Mouse (Mus musculus): ENCODE measurements around the gene Spata45. TPM values are rescaled to one million over a fixed set of nuclear protein-coding genes. Genes with fewer than 3 reads are reported as not detected.
A peak's percentile ranks its signal among the peaks of the same experiment; 100 is the strongest.

Spata45 gene
- polyA plus RNA-seq, 1 experiment from 2014 or later: not detected

DNA sequence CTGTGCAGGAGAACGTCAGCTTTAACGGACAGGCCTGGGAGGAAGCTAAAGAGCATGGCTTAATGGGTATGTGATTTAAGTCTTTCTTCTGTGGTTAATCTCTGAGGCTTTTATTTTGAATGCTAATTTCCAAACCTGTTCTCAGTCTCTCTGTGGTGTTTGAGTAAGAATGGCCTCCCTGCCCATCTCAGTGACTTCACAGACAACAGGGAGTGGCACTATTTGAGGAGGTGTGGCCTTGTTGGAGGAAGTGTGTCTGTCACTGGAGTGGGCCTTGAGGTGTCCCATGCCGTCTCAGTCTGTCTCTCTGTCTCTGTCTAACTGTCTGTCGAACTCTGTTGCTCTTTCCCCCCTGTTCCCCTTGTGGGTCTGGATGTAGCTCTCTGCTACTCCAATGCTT lies 28.7 kb downstream of the Spata45 start:
- peaks cover 23% of the 10 kb centered on the region for H3K4me1 ChIP-seq (replicated peaks)
- no peak overlapping the region for H3K27ac ChIP-seq
- H3K9ac ChIP-seq: no peak overlapping the region
- WGBS: 82% methylated on average over 4 of the region's 4 CpGs
- H3K36me3 ChIP-seq: peaks cover 19% of the 10 kb centered on the region
- no peaks in the 10 kb centered on the region for H3K27me3 ChIP-seq
- no peak for ATAC-seq (replicated peaks; ENCODE audit: insufficient number of reproducible peaks, insufficient read depth, low FRiP score, low read depth)
- H3K9me3 ChIP-seq (replicated peaks): no peaks in the 10 kb centered on the region
- no peak overlapping the region for H3K4me2 ChIP-seq
- H3K4me3 ChIP-seq: no peak overlapping the region

DNA sequence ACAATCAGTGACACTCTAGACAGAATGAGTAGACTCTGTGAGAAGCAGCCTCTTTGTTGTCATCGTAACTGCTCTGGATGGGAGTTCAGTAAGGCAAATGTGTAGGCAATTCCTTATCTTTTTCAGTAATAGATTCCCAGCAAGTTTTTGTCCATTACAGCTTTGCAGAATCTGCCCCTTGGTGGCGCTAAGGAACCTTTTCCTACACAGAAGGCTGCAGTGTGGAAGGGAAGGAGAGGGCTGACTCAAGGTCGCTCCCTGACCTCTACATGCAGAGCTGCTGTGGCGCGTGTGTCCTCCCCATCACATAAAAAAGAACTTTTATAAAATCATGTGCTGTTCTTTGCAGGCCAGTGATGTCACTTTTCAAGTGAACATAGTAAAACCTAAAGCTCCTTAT lies 31.9 kb downstream of the Spata45 start:
- Histone ChIP-seq H3K27ac (no peak overlapping the region), H3K9me3 (replicated peaks) (no peaks in the 10 kb centered on the region), H3K36me3 (peaks cover 40% of the 10 kb centered on the region), H3K4me2 (no peak overlapping the region), H3K4me3 (no peak overlapping the region), H3K9ac (no peak overlapping the region), H3K27me3 (no peaks in the 10 kb centered on the region), H3K4me1 (replicated peaks) (peaks cover 11% of the 10 kb centered on the region)
- WGBS: 68% methylated on average over 5 of the region's 5 CpGs
- ATAC-seq (replicated peaks; ENCODE audit: insufficient number of reproducible peaks, insufficient read depth, low FRiP score, low read depth): no peak

DNA sequence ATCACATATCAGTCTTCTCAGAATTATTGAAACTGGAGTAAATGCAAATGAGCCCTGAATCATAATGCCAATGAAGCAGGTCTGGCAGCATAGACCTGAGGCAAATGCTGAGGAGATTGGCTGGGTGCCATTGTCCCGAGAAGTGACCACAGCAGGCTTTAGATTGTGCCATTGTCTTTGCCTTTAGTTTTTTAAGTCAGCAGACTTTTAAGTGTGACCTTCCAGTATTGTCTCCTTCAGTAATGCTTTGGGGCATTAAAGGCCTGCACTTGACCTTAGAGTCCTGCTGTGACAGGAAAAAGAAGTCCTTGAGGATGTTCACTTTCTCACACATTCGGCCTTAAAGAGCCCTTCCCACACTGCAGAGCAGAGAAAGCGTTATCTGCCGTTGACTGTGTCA lies 33.8 kb downstream of the Spata45 start:
- WGBS: 84% methylated on average over 4 of the region's 4 CpGs
- Histone ChIP-seq H3K27me3 (no peaks in the 10 kb centered on the region), H3K4me1 (replicated peaks) (no peaks in the 10 kb centered on the region), H3K27ac (no peak overlapping the region), H3K36me3 (peaks cover 47% of the 10 kb centered on the region), H3K4me3 (no peak overlapping the region), H3K9me3 (replicated peaks) (no peaks in the 10 kb centered on the region), H3K4me2 (no peak overlapping the region), H3K9ac (no peak overlapping the region)
- ATAC-seq (replicated peaks; ENCODE audit: insufficient number of reproducible peaks, insufficient read depth, low FRiP score, low read depth): no peak

DNA sequence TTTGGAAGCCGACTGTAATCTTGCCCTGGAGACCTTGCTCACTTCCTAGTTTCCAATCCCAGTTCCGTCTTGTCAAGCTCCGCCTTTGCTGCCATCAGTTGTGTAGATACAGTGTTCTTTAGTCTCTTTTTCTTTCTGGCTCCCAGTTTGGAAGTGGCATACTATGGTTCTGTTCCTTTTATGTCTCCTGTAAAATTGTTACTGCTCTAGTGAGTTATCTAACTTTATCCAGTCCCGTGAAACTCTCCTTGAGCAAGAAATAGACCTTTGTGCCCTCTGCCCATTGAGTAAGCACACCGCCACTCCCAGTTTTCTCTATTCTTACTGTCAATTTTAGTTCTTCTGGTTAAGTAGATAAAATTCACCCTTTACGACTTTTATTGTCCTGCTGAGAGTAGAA lies 35.2 kb downstream of the Spata45 start:
- H3K27me3 ChIP-seq: no peaks in the 10 kb centered on the region
- H3K9ac ChIP-seq: no peak overlapping the region
- peaks cover 43% of the 10 kb centered on the region for H3K36me3 ChIP-seq
- H3K4me2 ChIP-seq: no peak overlapping the region
- no peaks in the 10 kb centered on the region for H3K9me3 ChIP-seq (replicated peaks)
- no peak overlapping the region for H3K27ac ChIP-seq
- no peak for ATAC-seq (replicated peaks; ENCODE audit: insufficient number of reproducible peaks, insufficient read depth, low FRiP score, low read depth)
- 85% methylated on average over 6 of the region's 6 CpGs for WGBS
- H3K4me1 ChIP-seq (replicated peaks): no peaks in the 10 kb centered on the region
- H3K4me3 ChIP-seq: no peak overlapping the region

DNA sequence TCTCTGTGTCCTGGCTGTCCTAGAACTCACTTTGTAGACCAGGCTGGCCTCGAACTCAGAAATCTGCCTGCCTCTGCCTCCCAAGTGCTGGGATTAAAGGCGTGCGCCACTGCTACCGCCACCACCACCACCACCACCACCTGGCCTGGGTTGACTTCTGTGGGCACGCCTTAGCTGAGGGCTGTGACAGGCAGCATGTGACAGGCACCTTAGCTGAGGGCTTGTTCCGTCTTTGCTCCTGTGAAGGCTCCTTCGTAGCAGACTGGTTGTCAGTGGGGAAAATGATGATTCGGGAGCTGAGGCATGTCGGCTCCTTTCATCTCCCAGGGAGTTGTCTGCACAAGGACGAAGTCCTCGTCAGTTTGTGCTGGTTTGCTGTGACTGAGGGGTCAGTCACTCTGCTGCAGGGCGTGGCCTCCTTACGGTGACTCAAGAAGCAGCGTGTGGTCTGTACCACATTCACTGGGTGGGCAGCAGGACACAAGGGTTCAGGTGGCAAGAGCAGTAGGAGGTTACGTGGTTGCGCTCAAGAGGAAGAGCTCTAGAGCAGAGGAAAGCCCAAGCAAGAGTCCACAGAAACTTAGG lies 36.0 kb downstream of the Spata45 start:
- Histone ChIP-seq H3K27me3 (no peaks in the 10 kb centered on the region), H3K9ac (no peak overlapping the region), H3K36me3 (peaks cover 47% of the 10 kb centered on the region), H3K27ac (peak overlapping the region; percentile 37), H3K4me1 (replicated peaks) (no peaks in the 10 kb centered on the region), H3K4me2 (no peak overlapping the region), H3K4me3 (no peak overlapping the region), H3K9me3 (replicated peaks) (no peaks in the 10 kb centered on the region)
- ATAC-seq (replicated peaks; ENCODE audit: insufficient number of reproducible peaks, insufficient read depth, low FRiP score, low read depth): no peak
- 88% methylated on average over 16 of the region's 16 CpGs for WGBS

DNA sequence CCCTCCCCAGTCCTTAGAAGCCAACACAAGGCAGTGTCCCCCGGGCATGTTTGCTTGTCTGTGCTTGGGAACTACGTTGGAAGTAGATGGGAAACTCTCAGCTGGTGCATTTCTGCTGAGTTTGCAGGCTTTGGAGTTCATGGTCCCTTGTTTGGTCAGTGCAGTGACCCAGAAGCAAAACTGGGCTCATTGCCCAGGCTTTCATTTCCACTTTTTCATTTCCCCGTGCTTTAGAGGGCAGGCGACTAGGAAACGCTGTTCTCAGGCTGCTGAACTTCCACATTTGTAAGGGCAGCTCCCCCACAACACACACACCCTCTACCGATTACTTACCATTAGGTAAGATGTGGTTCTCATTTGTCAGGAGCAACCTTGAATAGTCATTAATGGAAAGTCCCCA lies 36.6 kb downstream of the Spata45 start:
- Histone ChIP-seq H3K9ac (no peak overlapping the region), H3K27me3 (no peaks in the 10 kb centered on the region), H3K36me3 (peaks cover 53% of the 10 kb centered on the region), H3K4me2 (no peak overlapping the region), H3K4me1 (replicated peaks) (no peaks in the 10 kb centered on the region), H3K4me3 (no peak overlapping the region), H3K9me3 (replicated peaks) (no peaks in the 10 kb centered on the region), H3K27ac (peak overlapping the region; percentile 37)
- ATAC-seq (replicated peaks; ENCODE audit: insufficient number of reproducible peaks, insufficient read depth, low FRiP score, low read depth): no peak
- 63% methylated on average over 6 of the region's 6 CpGs for WGBS

DNA sequence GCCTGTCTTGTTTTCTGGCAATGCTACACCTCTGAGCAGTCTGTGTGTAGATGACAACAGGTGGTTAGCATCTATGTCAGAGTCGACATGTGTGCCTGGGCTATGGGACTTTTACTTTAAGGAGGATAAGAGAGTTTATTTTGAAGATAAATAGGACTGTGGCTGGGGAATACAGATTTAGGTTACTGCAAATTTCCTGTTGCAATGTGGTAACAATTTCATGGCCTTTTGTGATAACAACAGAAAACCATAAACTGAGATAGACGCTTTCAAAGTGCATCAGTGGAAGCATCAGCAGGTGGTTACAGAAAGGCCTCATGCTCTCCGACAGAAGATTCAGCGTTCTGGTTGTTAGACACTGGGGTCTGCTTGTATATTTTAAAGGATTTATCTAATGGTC lies 37.0 kb downstream of the Spata45 start:
- no peak overlapping the region for H3K4me2 ChIP-seq
- H3K27ac ChIP-seq: 0 out of 2 replicates have a peak overlapping the region, but pooled peaks have one; percentile 37
- no peaks in the 10 kb centered on the region for H3K4me1 ChIP-seq (replicated peaks)
- 79% methylated on average over 4 of the region's 4 CpGs for WGBS
- H3K9me3 ChIP-seq (replicated peaks): no peaks in the 10 kb centered on the region
- no peak for ATAC-seq (replicated peaks; ENCODE audit: insufficient number of reproducible peaks, insufficient read depth, low FRiP score, low read depth)
- H3K36me3 ChIP-seq: peaks cover 58% of the 10 kb centered on the region
- H3K4me3 ChIP-seq: no peak overlapping the region
- no peak overlapping the region for H3K9ac ChIP-seq
- H3K27me3 ChIP-seq: no peaks in the 10 kb centered on the region

DNA sequence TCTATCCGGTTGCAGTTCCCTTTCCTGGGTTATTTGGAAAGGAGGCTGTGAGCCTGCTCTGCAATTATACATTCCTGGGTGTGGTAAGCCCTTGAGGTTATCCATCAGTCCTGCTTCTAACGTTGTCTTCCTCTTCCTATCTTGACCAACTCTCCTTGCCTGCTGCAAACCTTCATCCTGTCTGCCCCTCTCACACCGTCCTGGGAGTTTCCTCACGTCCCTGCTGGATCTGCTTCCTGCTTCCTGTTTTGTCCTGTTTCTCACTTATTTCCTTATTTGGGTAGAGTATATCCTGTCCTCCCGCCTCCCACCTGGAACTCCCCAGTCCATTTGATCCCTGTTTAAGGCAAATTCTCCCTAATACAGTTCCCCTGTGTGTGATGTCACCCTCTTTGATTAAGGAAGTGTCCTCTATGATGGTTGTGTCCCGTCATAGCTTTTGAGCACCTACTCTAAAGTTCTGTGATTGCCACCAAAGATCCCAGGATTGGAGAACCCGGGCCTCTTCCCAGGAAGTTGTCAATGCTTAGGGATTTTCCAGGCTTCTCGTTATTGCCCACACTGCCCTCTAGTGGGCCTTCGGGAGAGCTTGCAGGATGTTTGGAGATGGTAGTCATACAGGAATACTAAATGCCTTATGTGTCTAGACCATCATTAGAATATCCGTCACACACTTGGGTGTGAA lies 38.9 kb downstream of the Spata45 start:
- 0 out of 2 replicates have a peak, but pooled peaks have one; percentile 27 for ATAC-seq (replicated peaks; ENCODE audit: insufficient number of reproducible peaks, insufficient read depth, low FRiP score, low read depth)
- Histone ChIP-seq H3K4me1 (replicated peaks) (no peaks in the 10 kb centered on the region), H3K4me2 (peak overlapping the region; percentile 19; the same call in 1 of the 2 replicates), H3K9ac (no peak overlapping the region), H3K9me3 (replicated peaks) (no peaks in the 10 kb centered on the region), H3K27ac (peak overlapping the region; percentile 45; the same call in 1 of the 2 replicates), H3K27me3 (no peaks in the 10 kb centered on the region), H3K36me3 (peaks cover 48% of the 10 kb centered on the region), H3K4me3 (no peak overlapping the region)
- WGBS: 44% methylated on average over 10 of the region's 10 CpGs

DNA sequence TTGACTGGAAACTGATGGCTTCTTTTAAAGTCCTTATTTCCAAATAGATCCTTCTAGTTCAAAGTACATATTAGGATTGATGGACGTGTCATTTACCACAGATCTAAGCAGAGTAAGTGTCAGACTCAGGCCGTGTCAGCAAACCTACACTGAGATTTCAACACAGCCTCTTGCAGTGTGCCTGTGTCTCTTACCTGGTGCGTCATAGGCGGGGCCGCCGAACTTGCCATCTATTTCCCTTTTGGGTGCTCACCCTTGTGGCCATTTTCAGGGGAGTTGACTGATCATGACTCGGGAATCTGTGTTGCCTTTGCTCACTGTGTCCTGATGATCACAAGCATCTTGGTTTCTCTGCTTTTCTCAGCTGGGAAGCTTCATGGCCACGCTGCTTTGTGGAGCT lies 46.8 kb downstream of the Spata45 start:
- H3K4me3 ChIP-seq: no peak overlapping the region
- peaks cover 35% of the 10 kb centered on the region for H3K36me3 ChIP-seq
- no peak overlapping the region for H3K27ac ChIP-seq
- no peak overlapping the region for H3K4me2 ChIP-seq
- H3K9me3 ChIP-seq (replicated peaks): no peaks in the 10 kb centered on the region
- 86% methylated on average over 8 of the region's 8 CpGs for WGBS
- no peaks in the 10 kb centered on the region for H3K27me3 ChIP-seq
- H3K9ac ChIP-seq: no peak overlapping the region
- no peaks in the 10 kb centered on the region for H3K4me1 ChIP-seq (replicated peaks)
- no peak for ATAC-seq (replicated peaks; ENCODE audit: insufficient number of reproducible peaks, insufficient read depth, low FRiP score, low read depth)

DNA sequence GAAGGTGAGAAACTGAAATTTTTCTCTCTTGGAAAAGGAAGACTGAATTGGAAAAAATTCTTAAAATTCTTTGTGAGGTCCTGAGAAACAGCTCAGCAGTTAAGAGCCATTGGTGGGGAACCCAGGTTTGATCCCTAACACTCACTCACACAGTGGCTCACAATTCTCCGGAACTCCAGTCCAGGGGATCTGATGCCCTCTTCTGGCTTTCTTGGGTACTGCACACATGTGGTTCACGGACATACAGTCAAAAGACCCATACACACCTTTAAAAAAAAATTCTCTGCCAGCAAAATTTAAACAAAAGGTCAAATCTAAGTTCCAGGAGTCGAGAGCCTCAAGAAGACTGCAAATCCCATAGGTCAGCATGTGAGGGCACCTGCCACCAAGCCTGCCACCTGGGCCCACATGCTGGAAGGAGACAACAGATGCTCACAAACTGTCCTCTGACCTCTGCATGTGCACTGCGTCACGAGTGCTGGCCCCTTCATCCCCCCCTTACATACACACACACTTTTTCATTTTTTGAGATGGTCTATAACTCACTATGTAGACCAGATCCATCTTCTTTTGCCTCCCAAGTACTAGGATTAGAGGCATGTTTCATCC lies 48.6 kb downstream of the Spata45 start:
- WGBS: 72% methylated on average over 5 of the region's 5 CpGs
- H3K9ac ChIP-seq: no peak overlapping the region
- H3K27me3 ChIP-seq: no peaks in the 10 kb centered on the region
- H3K36me3 ChIP-seq: peaks cover 30% of the 10 kb centered on the region
- no peak overlapping the region for H3K4me2 ChIP-seq
- no peaks in the 10 kb centered on the region for H3K9me3 ChIP-seq (replicated peaks)
- H3K27ac ChIP-seq: no peak overlapping the region
- no peak overlapping the region for H3K4me3 ChIP-seq
- H3K4me1 ChIP-seq (replicated peaks): no peaks in the 10 kb centered on the region
- ATAC-seq (replicated peaks; ENCODE audit: insufficient number of reproducible peaks, insufficient read depth, low FRiP score, low read depth): no peak

DNA sequence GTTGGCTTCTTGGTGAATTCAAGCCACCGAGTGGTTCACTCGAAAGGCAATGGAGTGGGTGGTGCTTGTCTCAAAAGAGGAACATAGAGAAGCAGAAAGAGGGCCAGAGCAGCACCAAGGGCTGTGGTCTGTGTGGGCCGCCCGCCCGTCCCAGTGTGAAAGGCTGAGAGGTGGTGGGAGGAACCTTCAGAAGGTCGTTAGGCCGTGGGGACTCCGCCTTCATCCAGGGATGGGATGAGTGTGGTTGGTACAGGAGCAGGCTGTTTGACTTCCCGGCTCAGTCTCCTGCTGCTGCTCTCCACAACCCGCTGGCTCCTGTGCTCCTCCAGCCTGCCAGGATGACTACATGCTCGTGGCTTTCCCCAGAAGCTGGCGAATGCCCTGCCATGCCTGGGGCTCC lies 49.2 kb downstream of the Spata45 start:
- no peak for ATAC-seq (replicated peaks; ENCODE audit: insufficient number of reproducible peaks, insufficient read depth, low FRiP score, low read depth)
- H3K9me3 ChIP-seq (replicated peaks): no peaks in the 10 kb centered on the region
- H3K4me2 ChIP-seq: no peak overlapping the region
- no peak overlapping the region for H3K9ac ChIP-seq
- no peaks in the 10 kb centered on the region for H3K4me1 ChIP-seq (replicated peaks)
- H3K27ac ChIP-seq: no peak overlapping the region
- no peaks in the 10 kb centered on the region for H3K27me3 ChIP-seq
- no peak overlapping the region for H3K4me3 ChIP-seq
- peaks cover 25% of the 10 kb centered on the region for H3K36me3 ChIP-seq
- 80% methylated on average over 12 of the region's 12 CpGs for WGBS
